Mouse (Mus musculus): Measurements from ENCODE around the gene Polq. TPM values are rescaled to one million over a fixed set of nuclear protein-coding genes. Genes with fewer than 3 reads are reported as not detected.

The Polq gene
- polyA plus RNA-seq, 1 experiment from 2014 or later, result 12.3 TPM

- H3K4me2 ChIP-seq, result no peak overlapping the region; the same call in 1 of the 2 replicates
- no peaks in the 10 kb centered on the region for H3K27me3 ChIP-seq (ENCODE audit: insufficient read depth, low read length)
- no peaks in the 10 kb centered on the region for H3K9me3 ChIP-seq (ENCODE audit: low read depth, low read length)
- TF ChIP-seq CTCF (IDR thresholded peaks at IDR 0.05; ENCODE audit: low read depth), result no peak
- no peak for DNase-seq
- H3K4me1 ChIP-seq (ENCODE audit: insufficient read depth), result no peaks in the 10 kb centered on the region
- no peak overlapping the region for H3K27ac ChIP-seq (ENCODE audit: low read depth)
- ATAC-seq (ENCODE audit: insufficient read depth), result no peak
- H3K9ac ChIP-seq, result no peak overlapping the region
- 66% methylated on average over 8 of the region's 8 CpGs for WGBS
- no peak overlapping the region for H3K4me3 ChIP-seq (ENCODE audit: low read depth, low read length)
- no peaks in the 10 kb centered on the region for H3K36me3 ChIP-seq (ENCODE audit: insufficient read depth)
Measured at GRCm38 (mm10) chr16:36989493-36989892, 22.1 kb upstream of the Polq start.

GRCm38 (mm10) chr16:36989999-36990625, 21.5 kb upstream of the Polq start, which contains the start of gene Fbxo40:
Gene Fbxo40 (minus strand): TSS chr16:36990467.
- H3K4me3 ChIP-seq (ENCODE audit: low read depth, low read length), result no peak within 1 kb of the TSS
- no peaks in the 10 kb centered on the region for H3K36me3 ChIP-seq (ENCODE audit: insufficient read depth)
- H3K27ac ChIP-seq (ENCODE audit: low read depth), result no peak within 1 kb of the TSS
- H3K4me1 ChIP-seq (ENCODE audit: insufficient read depth), result no peaks in the 10 kb centered on the region
- 46% methylated on average over 18 of the region's 18 CpGs for WGBS
- DNase-seq, result no peak
- H3K4me2 ChIP-seq, result no peak within 1 kb of the TSS; the same call in 1 of the 2 replicates
- no peak for ATAC-seq (ENCODE audit: insufficient read depth)
- no peaks in the 10 kb centered on the region for H3K27me3 ChIP-seq (ENCODE audit: insufficient read depth, low read length)
- H3K9me3 ChIP-seq (ENCODE audit: low read depth, low read length), result no peaks in the 10 kb centered on the region
- no peak for TF ChIP-seq CTCF (IDR thresholded peaks at IDR 0.05; ENCODE audit: low read depth)
- no peak within 1 kb of the TSS for H3K9ac ChIP-seq

- Histone ChIP-seq H3K4me3 (ENCODE audit: low read depth, low read length) (no peak overlapping the region), H3K4me1 (ENCODE audit: insufficient read depth) (no peaks in the 10 kb centered on the region), H3K9me3 (ENCODE audit: low read depth, low read length) (no peaks in the 10 kb centered on the region), H3K4me2 (no peak overlapping the region), H3K27ac (ENCODE audit: low read depth) (no peak overlapping the region), H3K36me3 (ENCODE audit: insufficient read depth) (no peaks in the 10 kb centered on the region), H3K27me3 (ENCODE audit: insufficient read depth, low read length) (no peaks in the 10 kb centered on the region), H3K9ac (no peak overlapping the region)
- TF ChIP-seq CTCF (IDR thresholded peaks at IDR 0.05; ENCODE audit: low read depth), result no peak
- ATAC-seq (ENCODE audit: insufficient read depth), result no peak
- WGBS, result 76% methylated on average over 6 of the region's 6 CpGs
- DNase-seq, result no peak
Measured at GRCm38 (mm10) chr16:36997650-36998049, 13.9 kb upstream of the Polq start.

GRCm38 (mm10) chr16:36999366-36999972, 12.1 kb upstream of the Polq start:
- Histone ChIP-seq H3K4me3 (ENCODE audit: low read depth, low read length) (no peak overlapping the region), H3K36me3 (ENCODE audit: insufficient read depth) (no peaks in the 10 kb centered on the region), H3K9ac (no peak overlapping the region), H3K27me3 (ENCODE audit: insufficient read depth, low read length) (no peaks in the 10 kb centered on the region), H3K4me1 (ENCODE audit: insufficient read depth) (no peaks in the 10 kb centered on the region), H3K4me2 (no peak overlapping the region), H3K9me3 (ENCODE audit: low read depth, low read length) (no peaks in the 10 kb centered on the region), H3K27ac (ENCODE audit: low read depth) (no peak overlapping the region)
- no peak for TF ChIP-seq CTCF (IDR thresholded peaks at IDR 0.05; ENCODE audit: low read depth)
- DNase-seq (no peak), ATAC-seq (ENCODE audit: insufficient read depth) (no peak)
- WGBS, result 65% methylated on average over 9 of the region's 9 CpGs

GRCm38 (mm10) chr16:37009262-37009661, 2.3 kb upstream of the Polq start:
- Histone ChIP-seq H3K9me3 (ENCODE audit: low read depth, low read length) (no peaks in the 10 kb centered on the region), H3K4me1 (ENCODE audit: insufficient read depth) (0 out of 2 replicates have a peak, but pooled peaks cover 4% of the 10 kb centered on the region)
- no peak for ATAC-seq (ENCODE audit: insufficient read depth)

GRCm38 (mm10) chr16:37010370-37010769, 1.2 kb upstream of the Polq start:
- peak; percentile 86 for DNase-seq
- Histone ChIP-seq H3K27ac (ENCODE audit: low read depth) (0 out of 2 replicates have a peak overlapping the region, but pooled peaks have one; percentile 36), H3K9ac (no peak overlapping the region), H3K9me3 (ENCODE audit: low read depth, low read length) (no peaks in the 10 kb centered on the region), H3K36me3 (ENCODE audit: insufficient read depth) (no peaks in the 10 kb centered on the region), H3K4me2 (peak overlapping the region; percentile 72; the same call in 1 of the 2 replicates), H3K27me3 (ENCODE audit: insufficient read depth, low read length) (no peaks in the 10 kb centered on the region), H3K4me3 (ENCODE audit: low read depth, low read length) (no peak overlapping the region), H3K4me1 (ENCODE audit: insufficient read depth) (0 out of 2 replicates have a peak, but pooled peaks cover 4% of the 10 kb centered on the region)
- ATAC-seq (ENCODE audit: insufficient read depth), result peak; percentile 42
- peak; percentile 60 for TF ChIP-seq CTCF (IDR thresholded peaks at IDR 0.05; ENCODE audit: low read depth)
- 52% methylated on average over 4 of the region's 4 CpGs for WGBS

More at GRCm38 (mm10) chr16:37009262-37009661, 2.3 kb upstream of the Polq start:
- H3K36me3 ChIP-seq (ENCODE audit: insufficient read depth), result no peaks in the 10 kb centered on the region
- no peaks in the 10 kb centered on the region for H3K27me3 ChIP-seq (ENCODE audit: insufficient read depth, low read length)
- no peak for DNase-seq
- no peak overlapping the region for H3K9ac ChIP-seq
- 53% methylated on average over 6 of the region's 6 CpGs for WGBS
- no peak for TF ChIP-seq CTCF (IDR thresholded peaks at IDR 0.05; ENCODE audit: low read depth)
- H3K27ac ChIP-seq (ENCODE audit: low read depth), result no peak overlapping the region
- H3K4me3 ChIP-seq (ENCODE audit: low read depth, low read length), result no peak overlapping the region
- no peak overlapping the region for H3K4me2 ChIP-seq

- H3K9me3 ChIP-seq (ENCODE audit: low read depth, low read length), result no peaks in the 10 kb centered on the region
- TF ChIP-seq CTCF (IDR thresholded peaks at IDR 0.05; ENCODE audit: low read depth), result no peak
- peak overlapping the region; percentile 72 for H3K4me2 ChIP-seq
- DNase-seq, result peak; percentile 21
- H3K36me3 ChIP-seq (ENCODE audit: insufficient read depth), result peaks cover 6% of the 10 kb centered on the region; the same call in 1 of the 2 replicates
- H3K27ac ChIP-seq (ENCODE audit: low read depth), result no peak overlapping the region
- H3K27me3 ChIP-seq (ENCODE audit: insufficient read depth, low read length), result no peaks in the 10 kb centered on the region
- peak overlapping the region; percentile 81 for H3K9ac ChIP-seq
- 0 out of 2 replicates have a peak, but pooled peaks cover 4% of the 10 kb centered on the region for H3K4me1 ChIP-seq (ENCODE audit: insufficient read depth)
- ATAC-seq (ENCODE audit: insufficient read depth), result peak; percentile 75; the same call in 1 of the 2 replicates
- WGBS, result under 1% methylated on average over 26 of the region's 26 CpGs
- H3K4me3 ChIP-seq (ENCODE audit: low read depth, low read length), result peak overlapping the region; percentile 94
Measured at GRCm38 (mm10) chr16:37011922-37012289, 320 bp downstream of the Polq start.
